11 mouse cellular contexts compared by ENCODE assay signal in the genomic region with DNA sequence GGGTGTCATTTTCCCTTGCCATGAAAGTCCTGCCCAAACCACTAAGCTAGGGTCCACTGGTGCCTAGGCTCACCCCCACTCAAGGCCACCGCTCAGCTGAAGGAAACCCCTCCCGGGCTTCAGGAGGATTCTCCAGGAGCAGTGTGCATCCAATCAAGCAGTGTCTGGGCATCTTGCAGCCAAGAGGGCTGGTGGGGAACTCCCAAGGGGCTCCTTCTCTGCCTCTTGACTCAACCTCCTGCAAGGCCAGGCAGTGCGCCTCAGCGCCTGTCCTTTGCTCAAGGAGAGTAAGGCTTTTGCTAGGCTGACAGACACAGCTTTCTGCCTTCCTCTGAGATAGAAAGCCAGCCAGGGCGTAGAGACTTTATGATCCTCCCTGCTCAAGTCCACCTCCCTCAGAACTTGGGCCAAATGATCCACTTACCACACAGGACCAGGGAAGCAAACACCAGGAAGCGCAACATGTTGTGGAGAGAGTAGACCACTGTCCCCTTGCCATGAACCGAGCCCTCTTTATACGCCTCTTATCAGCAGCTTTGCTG. TPM values are rescaled to one million over a fixed set of nuclear protein-coding genes. Genes with fewer than 3 reads are reported as not detected.
DNase-seq lines count a peak whose midpoint lies in the region; ATAC-seq lines count a peak whose summit lies in the region.
"Had no signal": no experiment of that assay in that cellular context is flagged by ENCODE, and none has a peak within 500 bp of the region (broad histone marks: within the 10 kb centered on the region; RNA-seq: fewer than 3 reads in every experiment).

A gene (minus strand): TSS at position 492 of the 542 bp plus-strand sequence.

- H3K36me3 ChIP-seq in kidney, embryonic 16.5 days (ENCODE audit: insufficient read depth, low read length) = 0 out of 2 replicates have a peak, but pooled peaks cover 3% of the 10 kb centered on the region
- H3K36me3 ChIP-seq in erythroblast, embryonic 14.5 days (ENCODE audit: control insufficient read depth) = no peaks in the 10 kb centered on the region
- H3K36me3 ChIP-seq in megakaryocyte, embryonic 14.5 days (replicated peaks; ENCODE audit: low read length) = peaks cover 19% of the 10 kb centered on the region
- H3K36me3 ChIP-seq: G1E had no signal

- H3K4me1 ChIP-seq in kidney, embryonic 16.5 days (ENCODE audit: insufficient read depth, low read length) = peaks cover 9% of the 10 kb centered on the region; the same call in 1 of the 2 replicates
- peaks cover 41% of the 10 kb centered on the region for H3K4me1 ChIP-seq in erythroblast, embryonic 14.5 days (ENCODE audit: control insufficient read depth)
- H3K4me1 ChIP-seq in megakaryocyte, embryonic 14.5 days = peaks cover 70% of the 10 kb centered on the region

- WGBS in kidney, embryonic 16.5 days = 66% methylated on average over 8 of the region's 8 CpGs

- H3K9ac ChIP-seq in kidney, embryonic 16.5 days (replicated peaks; ENCODE audit: low read length) = 0 out of 2 replicates have a peak within 1 kb of the TSS, but pooled peaks have one; percentile 9

- H3K4me3 ChIP-seq in kidney, embryonic 16.5 days (ENCODE audit: low read length) = no peak within 1 kb of the TSS
- H3K4me3 ChIP-seq in erythroblast, embryonic 14.5 days (replicated peaks) = peak within 1 kb of the TSS; percentile 40
- H3K4me3 ChIP-seq in megakaryocyte, embryonic 14.5 days (replicated peaks) = peak within 1 kb of the TSS; percentile 87
- H3K4me3 ChIP-seq: layer of hippocampus, adult 2 months had no signal

- no peak for ATAC-seq in kidney, embryonic 16.5 days (ENCODE audit: low FRiP score, low TSS enrichment)
- ATAC-seq in cerebellum, adult (ENCODE audit: insufficient number of reproducible peaks, low FRiP score, low TSS enrichment) = no peak

- no peak within 1 kb of the TSS for H3K27ac ChIP-seq in kidney, embryonic 16.5 days (ENCODE audit: low read length)
- H3K27ac ChIP-seq: layer of hippocampus, adult 2 months had no signal

- H3K4me2 ChIP-seq in kidney, embryonic 16.5 days (replicated peaks; ENCODE audit: low read depth, low read length) = no peak within 1 kb of the TSS

- no peak for DNase-seq in kidney, adult 18-20 months
- DNase-seq in NIH3T3 (ENCODE audit: low read depth) = peak; percentile 86
- DNase-seq in left cerebral cortex, adult 11 months (ENCODE audit: low spot score) = no peak
- no peak for DNase-seq in gastrocnemius, postnatal 4 days (ENCODE audit: low spot score in 2 of 2)
- DNase-seq: cerebellum, adult 11-12 months had no signal

- H3K9me3 ChIP-seq in kidney, embryonic 16.5 days (ENCODE audit: low read length) = peaks cover 11% of the 10 kb centered on the region
- peaks cover 9% of the 10 kb centered on the region for H3K9me3 ChIP-seq in erythroblast, embryonic 14.5 days (ENCODE audit: control insufficient read depth, low read length)
- no peaks in the 10 kb centered on the region for H3K9me3 ChIP-seq in megakaryocyte, embryonic 14.5 days
- H3K9me3 ChIP-seq: G1E had no signal

- no peaks in the 10 kb centered on the region for H3K27me3 ChIP-seq in kidney, embryonic 16.5 days (ENCODE audit: insufficient read depth, low read length)
- no peaks in the 10 kb centered on the region for H3K27me3 ChIP-seq in erythroblast, embryonic 14.5 days (ENCODE audit: control insufficient read depth)
- peaks cover 19% of the 10 kb centered on the region for H3K27me3 ChIP-seq in megakaryocyte, embryonic 14.5 days (replicated peaks)

RNA-seq across cellular contexts. Expression of the gene that starts here (rescaled TPM):
- polyA plus RNA-seq in kidney, embryonic 16.5 days (2015; fragmentation: Nextera tagmentation; extraction: Ambion mirVana) = 27.1 and 41.9 TPM in 2 replicates
- 0.08 and 0.41 TPM in 2 replicates for polyA plus RNA-seq in erythroblast, embryonic 14.5 days (2012)
- 12.5 and 23.0 TPM in 2 replicates for polyA plus RNA-seq in megakaryocyte, embryonic 14.5 days (2012; ENCODE audit: insufficient read depth, low replicate concordance)
- under 1 TPM; 0.70 to 0.74 TPM for total RNA-seq in gastrocnemius, postnatal 4 days (2021)
